Mouse (Mus musculus): Measurements from ENCODE around the gene Sav1. TPM values are rescaled to one million over a fixed set of nuclear protein-coding genes. Genes with fewer than 3 reads are reported as not detected.

Sav1 gene
- polyA plus RNA-seq, 1 experiment = 45.0 TPM

DNA sequence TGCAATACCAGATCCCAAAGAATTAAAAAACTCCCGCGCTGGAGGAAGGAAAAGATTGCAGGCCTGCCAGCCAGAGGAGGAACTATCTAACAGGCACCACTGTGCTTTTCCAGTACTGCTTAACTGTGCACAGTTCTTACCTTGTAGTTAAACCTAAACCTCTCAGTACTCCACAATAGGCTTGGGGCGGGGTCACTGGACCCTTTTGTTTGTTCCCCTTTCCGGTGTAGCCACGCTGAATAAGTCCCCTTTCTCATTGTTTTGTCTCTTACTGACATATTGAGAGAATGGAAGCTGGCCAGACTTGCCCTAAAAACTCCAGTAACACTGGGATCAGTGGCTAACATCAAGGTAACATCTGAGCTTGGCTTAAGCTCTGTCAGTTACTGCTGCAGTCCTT, 49.1 kb downstream of the Sav1 start:
- Histone ChIP-seq H3K27me3 (ENCODE audit: control insufficient read depth, insufficient read depth, low read length) (no peaks in the 10 kb centered on the region), H3K27ac (ENCODE audit: control insufficient read depth, insufficient read depth, low read depth, low read length) (no peak overlapping the region), H3K4me1 (ENCODE audit: control insufficient read depth, insufficient read depth, low read length) (no peaks in the 10 kb centered on the region), H3K36me3 (ENCODE audit: control insufficient read depth, insufficient read depth, low read length) (peaks cover 1% of the 10 kb centered on the region), H3K4me3 (ENCODE audit: control insufficient read depth, low read depth, low read length) (no peak overlapping the region)
- TF ChIP-seq POLR2A (IDR thresholded peaks at IDR 0.05; ENCODE audit: control insufficient read depth, low read depth, low read length) (no peak), CTCF (IDR thresholded peaks at IDR 0.05; ENCODE audit: control insufficient read depth, insufficient read depth, insufficient replicate concordance, low read depth, low read length) (no peak)

DNA sequence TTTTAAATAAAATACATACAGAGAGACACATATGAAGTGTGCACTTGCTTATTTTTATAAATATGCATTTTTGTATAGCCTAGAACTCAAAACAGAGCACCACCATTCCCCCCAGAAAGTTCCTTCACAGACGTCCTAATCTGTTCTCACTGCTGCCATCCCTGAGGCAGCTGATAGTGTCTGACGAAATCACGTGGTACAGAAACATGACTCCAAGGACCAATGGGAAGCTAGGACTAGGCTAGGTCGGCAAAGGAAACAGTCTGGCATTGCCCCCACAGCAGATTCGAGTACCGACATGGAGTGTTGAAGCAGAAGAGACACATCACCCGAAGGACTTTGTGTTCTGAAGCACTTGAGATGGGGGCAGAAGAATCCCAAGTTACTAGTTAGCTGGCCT, 60.1 kb downstream of the Sav1 start:
- Histone ChIP-seq H3K27ac (ENCODE audit: control insufficient read depth, insufficient read depth, low read depth, low read length) (no peak overlapping the region), H3K4me1 (ENCODE audit: control insufficient read depth, insufficient read depth, low read length) (no peaks in the 10 kb centered on the region), H3K36me3 (ENCODE audit: control insufficient read depth, insufficient read depth, low read length) (0 out of 2 replicates have a peak, but pooled peaks cover 2% of the 10 kb centered on the region), H3K27me3 (ENCODE audit: control insufficient read depth, insufficient read depth, low read length) (no peaks in the 10 kb centered on the region), H3K4me3 (ENCODE audit: control insufficient read depth, low read depth, low read length) (no peak overlapping the region)
- no peak for TF ChIP-seq CTCF (IDR thresholded peaks at IDR 0.05; ENCODE audit: control insufficient read depth, insufficient read depth, insufficient replicate concordance, low read depth, low read length)

DNA sequence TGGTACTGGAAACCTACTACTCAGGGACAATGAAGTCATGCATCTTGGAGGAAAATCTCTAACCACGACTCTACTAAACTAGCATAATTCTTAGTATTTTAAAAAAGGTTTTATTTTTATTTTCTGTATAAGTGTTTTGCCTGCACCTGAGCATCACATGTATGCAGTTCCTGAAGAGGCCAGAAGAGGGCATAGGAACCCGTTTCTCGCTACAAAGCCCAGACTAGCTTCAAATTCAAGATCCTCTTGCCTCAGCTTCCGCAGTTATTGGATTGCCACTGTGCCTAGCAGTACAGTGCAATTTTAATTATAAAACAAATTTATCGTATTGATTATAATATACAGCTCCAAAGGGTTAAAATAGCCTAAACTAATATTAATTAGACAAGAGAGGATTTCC, 62.8 kb downstream of the Sav1 start:
- Histone ChIP-seq H3K4me1 (ENCODE audit: control insufficient read depth, insufficient read depth, low read length) (no peaks in the 10 kb centered on the region), H3K27ac (ENCODE audit: control insufficient read depth, insufficient read depth, low read depth, low read length) (no peak overlapping the region)
- TF ChIP-seq POLR2A (IDR thresholded peaks at IDR 0.05; ENCODE audit: control insufficient read depth, low read depth, low read length) (no peak), CTCF (IDR thresholded peaks at IDR 0.05; ENCODE audit: control insufficient read depth, insufficient read depth, insufficient replicate concordance, low read depth, low read length) (no peak)

DNA sequence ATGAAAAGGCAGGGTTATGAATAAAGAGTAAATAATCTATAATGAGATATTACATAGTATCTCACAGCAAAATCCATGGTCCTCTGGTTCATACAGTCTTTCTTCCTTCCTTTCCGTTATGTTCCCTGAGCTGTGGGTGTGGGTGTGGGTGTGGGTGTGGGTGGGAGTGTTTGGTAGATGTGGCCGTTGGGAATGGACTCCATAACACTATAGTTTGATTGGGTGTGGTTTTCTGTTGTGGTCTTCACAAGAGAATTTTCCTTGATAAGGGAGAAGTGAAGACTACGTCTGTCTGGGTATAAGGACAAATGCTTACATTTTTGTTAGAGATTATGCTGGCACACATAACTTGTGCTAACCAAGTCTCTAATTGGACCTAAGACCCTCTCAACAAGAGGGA, 63.2 kb downstream of the Sav1 start:
- H3K4me1 ChIP-seq (ENCODE audit: control insufficient read depth, insufficient read depth, low read length) = no peaks in the 10 kb centered on the region
- H3K27ac ChIP-seq (ENCODE audit: control insufficient read depth, insufficient read depth, low read depth, low read length) = no peak overlapping the region
- no peak overlapping the region for H3K4me3 ChIP-seq (ENCODE audit: control insufficient read depth, low read depth, low read length)
- TF ChIP-seq POLR2A (IDR thresholded peaks at IDR 0.05; ENCODE audit: control insufficient read depth, low read depth, low read length) = no peak
- no peak for TF ChIP-seq CTCF (IDR thresholded peaks at IDR 0.05; ENCODE audit: control insufficient read depth, insufficient read depth, insufficient replicate concordance, low read depth, low read length)
- no peaks in the 10 kb centered on the region for H3K27me3 ChIP-seq (ENCODE audit: control insufficient read depth, insufficient read depth, low read length)
- 0 out of 2 replicates have a peak, but pooled peaks cover 2% of the 10 kb centered on the region for H3K36me3 ChIP-seq (ENCODE audit: control insufficient read depth, insufficient read depth, low read length)

More for the DNA sequence above, 62.8 kb downstream of the Sav1 start:
- Histone ChIP-seq H3K4me3 (ENCODE audit: control insufficient read depth, low read depth, low read length) (no peak overlapping the region), H3K27me3 (ENCODE audit: control insufficient read depth, insufficient read depth, low read length) (no peaks in the 10 kb centered on the region), H3K36me3 (ENCODE audit: control insufficient read depth, insufficient read depth, low read length) (0 out of 2 replicates have a peak, but pooled peaks cover 2% of the 10 kb centered on the region)

DNA sequence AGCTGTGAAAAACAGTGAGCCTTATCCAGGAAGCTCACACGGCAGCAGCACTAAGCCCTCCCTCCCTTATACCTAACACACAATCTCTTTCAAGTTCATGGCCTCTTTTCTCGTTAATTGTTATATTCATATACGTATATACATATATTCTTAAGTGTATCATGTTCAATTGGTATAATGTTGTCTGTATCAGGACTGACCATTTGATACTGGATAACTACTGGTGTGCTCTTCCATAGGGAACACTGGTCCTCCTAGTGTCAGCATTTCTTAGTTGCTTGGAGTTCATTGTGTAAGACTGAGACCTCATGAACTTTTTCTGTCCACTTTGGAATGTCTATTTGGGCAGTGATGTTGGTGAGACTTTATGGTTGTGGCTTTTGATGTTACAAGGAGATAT, 63.7 kb downstream of the Sav1 start:
- H3K4me3 ChIP-seq (ENCODE audit: control insufficient read depth, low read depth, low read length) = no peak overlapping the region
- no peak overlapping the region for H3K27ac ChIP-seq (ENCODE audit: control insufficient read depth, insufficient read depth, low read depth, low read length)
- TF ChIP-seq CTCF (IDR thresholded peaks at IDR 0.05; ENCODE audit: control insufficient read depth, insufficient read depth, insufficient replicate concordance, low read depth, low read length) (no peak), POLR2A (IDR thresholded peaks at IDR 0.05; ENCODE audit: control insufficient read depth, low read depth, low read length) (no peak)
- 0 out of 2 replicates have a peak, but pooled peaks cover 2% of the 10 kb centered on the region for H3K36me3 ChIP-seq (ENCODE audit: control insufficient read depth, insufficient read depth, low read length)
- H3K4me1 ChIP-seq (ENCODE audit: control insufficient read depth, insufficient read depth, low read length) = no peaks in the 10 kb centered on the region
- H3K27me3 ChIP-seq (ENCODE audit: control insufficient read depth, insufficient read depth, low read length) = no peaks in the 10 kb centered on the region

DNA sequence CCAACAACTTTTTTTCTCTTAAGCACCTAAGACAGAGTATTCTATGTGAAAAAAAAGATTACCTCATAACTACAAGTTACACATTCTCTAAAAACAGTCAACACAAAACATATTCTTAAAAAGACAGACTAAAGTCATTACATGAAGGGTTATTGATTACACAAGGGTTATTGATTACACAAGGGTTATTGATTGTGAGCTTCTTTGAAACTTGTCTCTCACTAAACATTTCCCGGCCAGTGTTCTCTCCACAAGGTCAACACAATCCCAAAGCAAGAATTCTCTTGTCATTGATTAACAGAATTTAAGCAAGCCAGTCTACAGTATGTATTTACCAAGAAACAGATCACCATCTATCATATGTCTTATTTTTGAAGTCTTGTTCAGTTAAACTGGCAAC, 64.7 kb downstream of the Sav1 start:
- no peaks in the 10 kb centered on the region for H3K4me1 ChIP-seq (ENCODE audit: control insufficient read depth, insufficient read depth, low read length)
- H3K4me3 ChIP-seq (ENCODE audit: control insufficient read depth, low read depth, low read length) = no peak overlapping the region
- no peaks in the 10 kb centered on the region for H3K27me3 ChIP-seq (ENCODE audit: control insufficient read depth, insufficient read depth, low read length)
- 0 out of 2 replicates have a peak, but pooled peaks cover 2% of the 10 kb centered on the region for H3K36me3 ChIP-seq (ENCODE audit: control insufficient read depth, insufficient read depth, low read length)
- TF ChIP-seq CTCF (IDR thresholded peaks at IDR 0.05; ENCODE audit: control insufficient read depth, insufficient read depth, insufficient replicate concordance, low read depth, low read length) (no peak), POLR2A (IDR thresholded peaks at IDR 0.05; ENCODE audit: control insufficient read depth, low read depth, low read length) (no peak)
- H3K27ac ChIP-seq (ENCODE audit: control insufficient read depth, insufficient read depth, low read depth, low read length) = no peak overlapping the region

DNA sequence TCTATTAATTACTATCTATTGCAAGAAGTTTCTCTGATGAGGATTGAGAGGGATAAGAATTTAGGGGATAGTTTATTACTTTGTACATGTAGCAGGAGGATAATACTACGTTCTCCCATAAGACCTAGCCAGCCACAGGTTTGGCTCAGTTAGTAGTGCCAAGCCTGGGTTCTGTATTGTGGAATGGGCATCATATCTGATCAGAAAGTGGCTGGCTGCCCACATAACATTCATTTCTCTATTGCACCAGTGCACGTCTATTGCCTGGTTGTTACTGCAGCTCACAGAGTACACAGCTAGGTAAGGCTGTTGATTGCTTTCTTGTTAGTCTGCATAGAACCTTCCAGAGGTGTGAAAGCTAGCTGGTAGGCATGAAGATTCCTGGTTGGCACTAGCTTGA, 68.9 kb downstream of the Sav1 start:
- no peak overlapping the region for H3K4me3 ChIP-seq (ENCODE audit: control insufficient read depth, low read depth, low read length)
- H3K4me1 ChIP-seq (ENCODE audit: control insufficient read depth, insufficient read depth, low read length) = no peaks in the 10 kb centered on the region
- H3K36me3 ChIP-seq (ENCODE audit: control insufficient read depth, insufficient read depth, low read length) = no peaks in the 10 kb centered on the region
- H3K27ac ChIP-seq (ENCODE audit: control insufficient read depth, insufficient read depth, low read depth, low read length) = no peak overlapping the region
- no peaks in the 10 kb centered on the region for H3K27me3 ChIP-seq (ENCODE audit: control insufficient read depth, insufficient read depth, low read length)
- TF ChIP-seq CTCF (IDR thresholded peaks at IDR 0.05; ENCODE audit: control insufficient read depth, insufficient read depth, insufficient replicate concordance, low read depth, low read length) (no peak), POLR2A (IDR thresholded peaks at IDR 0.05; ENCODE audit: control insufficient read depth, low read depth, low read length) (no peak)

Other genes with a start within 250 kb of the Sav1 start
- 7.9 and 8.2 TPM in 2 replicates for gene Cdkl1, start 195.7 kb downstream of the Sav1 start, polyA plus RNA-seq (2012; rRNA removed)
- gene Atl1, start 94.4 kb downstream of the Sav1 start, polyA plus RNA-seq (2012; rRNA removed) = 49.1 and 54.4 TPM in 2 replicates
- 5.1 and 5.6 TPM in 2 replicates for gene Map4k5, start 93.8 kb downstream of the Sav1 start, polyA plus RNA-seq (2012; rRNA removed)
- gene Nin, start 126.7 kb upstream of the Sav1 start, polyA plus RNA-seq (2012; rRNA removed) = 0.36 and 0.79 TPM in 2 replicates
- not detected in 2 replicates for gene Abhd12b, start 167.1 kb upstream of the Sav1 start, polyA plus RNA-seq (2012; rRNA removed)
- 2.0 and 2.9 TPM in 2 replicates for gene Pygl, start 244.5 kb upstream of the Sav1 start, polyA plus RNA-seq (2012; rRNA removed)